Mouse (Mus musculus) T-cell, adult 2 months (primary cell): ENCODE measurements around the gene Tnrc6b.

ENCODE experiments used
- DNase-seq: peaks from one replicate; pipeline ENCODE4 v3.0.0; 2022; ENCODE audit warnings: low spot score

The Tnrc6b gene

DNA sequence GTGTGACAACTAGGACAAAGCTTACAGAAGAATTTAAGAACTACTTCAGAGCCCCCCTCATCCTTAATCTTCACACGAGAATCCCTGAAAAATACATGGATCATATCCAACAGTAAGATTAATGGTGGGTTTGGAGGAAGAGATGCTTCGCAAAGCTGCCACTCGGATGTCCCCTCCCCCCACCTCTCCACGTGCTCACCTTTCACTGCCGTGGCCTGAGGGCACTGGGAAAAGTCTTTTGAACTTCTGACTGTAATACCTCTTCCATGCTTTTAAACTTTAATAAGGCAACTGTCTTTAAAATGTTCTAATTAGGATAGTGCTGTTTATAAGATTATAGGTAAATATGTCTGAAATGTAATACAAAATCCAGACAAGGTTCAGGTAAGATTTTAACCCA lies 263.2 kb downstream of the Tnrc6b start:
- no peak for DNase-seq

DNA sequence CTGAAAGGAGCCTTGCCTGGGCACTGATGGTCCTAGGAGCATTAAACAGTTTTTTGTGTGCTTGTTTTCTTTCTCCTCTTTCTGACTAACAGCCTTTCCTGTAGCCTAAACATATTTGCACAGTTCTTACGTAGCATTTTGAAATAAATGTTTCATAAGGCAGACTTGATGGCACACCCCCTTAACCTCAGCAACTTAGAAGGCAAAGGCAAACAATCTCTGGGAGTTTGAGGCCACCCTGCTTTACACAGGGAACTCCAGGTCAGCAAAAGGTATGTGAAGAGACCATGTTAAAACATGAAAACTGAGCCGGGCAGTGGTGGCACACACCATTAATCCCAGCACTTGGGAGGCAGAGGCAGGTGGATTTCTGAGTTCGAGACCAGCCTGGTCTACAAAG lies 264.6 kb downstream of the Tnrc6b start:
- no peak for DNase-seq

- DNase-seq = peak; percentile 82
Observed at GRCm38 (mm10) chr15:80977620-80978334, 266.7 kb downstream of the Tnrc6b start, which contains the start of gene Sgsm3. Gene Sgsm3, plus strand, starts transcription at chr15:80977765.

GRCm38 (mm10) chr15:80979611-80980010 lies 268.5 kb downstream of the Tnrc6b start:
- no peak for DNase-seq

DNA sequence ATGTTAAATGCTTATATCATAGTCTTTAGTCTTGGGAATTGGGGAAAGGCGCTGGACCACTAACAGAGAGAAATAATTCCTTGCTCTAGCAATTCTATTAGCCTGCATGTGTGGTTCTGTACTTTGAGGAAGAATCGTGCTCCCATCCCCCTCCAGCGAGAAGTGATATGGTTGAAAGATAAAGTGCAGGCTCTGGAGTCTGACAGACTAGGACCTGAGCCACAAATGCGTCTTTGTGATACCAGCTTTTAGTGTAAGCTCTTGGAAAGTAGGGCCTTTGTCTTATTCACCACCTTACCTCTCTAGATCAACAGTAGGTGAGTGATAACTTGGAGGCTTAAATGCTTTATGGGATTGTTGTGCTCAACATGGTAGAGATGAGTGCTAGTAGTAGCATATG lies 270.1 kb downstream of the Tnrc6b start:
- no peak for DNase-seq

GRCm38 (mm10) chr15:80983264-80983663 lies 272.2 kb downstream of the Tnrc6b start:
- no peak for DNase-seq

GRCm38 (mm10) chr15:80988331-80988730 lies 277.2 kb downstream of the Tnrc6b start:
- DNase-seq = no peak

- no peak for DNase-seq
Observed at GRCm38 (mm10) chr15:80989712-80990111, 278.6 kb downstream of the Tnrc6b start.
